Mouse (Mus musculus) heart, embryonic 13.5 days (tissue): ENCODE results near the gene Scgb1c1. TPM values are rescaled to one million over a fixed set of nuclear protein-coding genes. Genes with fewer than 3 reads are reported as not detected.
A peak's percentile ranks its signal among the peaks of the same experiment; 100 is the strongest.

Experiments used
- ATAC-seq: fragments of 200-750 bp; cut with Nextera tagmentation; 2 replicates; pipeline ENCODE4 v1.8.0; 2017; ENCODE audit warnings: moderate TSS enrichment; ENCODE audit not compliant: insufficient number of reproducible peaks, low FRiP score, low TSS enrichment; ENCODE audit errors: extremely low read depth
- H3K27ac ChIP-seq: fragments of 300-500 bp; sonication (generic); replicated peaks from 2 replicates; pipeline ENCODE4 v1.5.1; 2015; ENCODE audit warnings: moderate library complexity, mild to moderate bottlenecking, inconsistent platforms
- H3K27me3 ChIP-seq: fragments of 300-500 bp; sonication (generic); replicated peaks from 2 replicates; pipeline ENCODE4 v1.6.1; 2015; ENCODE audit warnings: mild to moderate bottlenecking, inconsistent platforms
- H3K36me3 ChIP-seq: fragments of 300-500 bp; sonication (generic); 2 replicates; pipeline ENCODE4 v1.6.1; 2015; ENCODE audit warnings: mild to moderate bottlenecking, inconsistent platforms
- H3K4me1 ChIP-seq: fragments of 300-500 bp; sonication (generic); 2 replicates; pipeline ENCODE4 v1.6.1; 2015; ENCODE audit warnings: inconsistent platforms
- H3K4me2 ChIP-seq: fragments of 300-500 bp; sonication (generic); 2 replicates; pipeline ENCODE4 v1.6.1; 2015; ENCODE audit warnings: inconsistent platforms, mild to moderate bottlenecking, moderate library complexity
- H3K4me3 ChIP-seq: fragments of 300-500 bp; sonication (generic); 2 replicates; pipeline ENCODE4 v1.5.1; 2015; ENCODE audit warnings: moderate library complexity, mild to moderate bottlenecking, inconsistent platforms
- H3K9ac ChIP-seq: fragments of 300-500 bp; sonication (generic); 2 replicates; pipeline ENCODE4 v1.6.1; 2015; ENCODE audit warnings: inconsistent platforms, mild to moderate bottlenecking, moderate library complexity
- H3K9me3 ChIP-seq: fragments of 300-500 bp; sonication (generic); 2 replicates; pipeline ENCODE4 v1.6.1; 2016; ENCODE audit warnings: inconsistent platforms
- WGBS: fragments of 180-500 bp; shearing (Covaris S2); methylation state at CpG from one replicate; pipeline ENCODE4 v1.1.7; 2015; ENCODE audit warnings: mixed read lengths; 5-methylcytosine and 5-hydroxymethylcytosine counted together
- polyA plus RNA-seq: library from polyadenylated mRNA; unstranded; fragments of >200 nt; fragmentation: Nextera tagmentation; extraction: Ambion mirVana; gene quantifications from 2 replicates; pipeline ENCODE4 v1.2.1, GENCODE M21; 2015

Scgb1c1 gene
- polyA plus RNA-seq, 1 experiment from 2014 or later, result not detected

DNA sequence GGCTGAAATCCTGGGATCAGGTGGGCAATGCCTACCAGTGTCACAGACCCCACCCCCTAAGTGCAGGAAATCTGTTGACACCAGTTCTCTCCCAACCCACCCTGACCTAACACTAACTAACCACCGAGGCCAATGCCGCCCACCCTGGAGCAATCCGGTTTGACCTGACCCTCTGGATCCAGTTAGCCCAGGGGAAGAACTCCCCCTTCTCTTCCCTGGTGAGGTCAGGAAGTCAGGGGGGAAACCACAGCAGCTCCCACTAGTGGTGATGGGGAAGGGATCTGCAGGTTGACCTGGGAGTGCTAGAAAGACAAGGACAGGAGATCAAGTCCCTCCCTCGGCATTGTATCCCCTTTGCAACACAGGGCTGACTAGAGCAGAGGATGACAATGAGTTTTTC is 336 bp downstream of the Scgb1c1 start:
- Histone ChIP-seq H3K27me3 (peaks cover 64% of the 10 kb centered on the region), H3K4me3 (no peak overlapping the region), H3K4me2 (no peak overlapping the region), H3K27ac (no peak overlapping the region), H3K9ac (no peak overlapping the region), H3K36me3 (peaks cover under 1% of the 10 kb centered on the region; the same call in 1 of the 2 replicates), H3K4me1 (peaks cover 10% of the 10 kb centered on the region; the same call in 1 of the 2 replicates), H3K9me3 (no peaks in the 10 kb centered on the region)
- WGBS, result 57% methylated on average over 4 of the region's 4 CpGs
- no peak for ATAC-seq

DNA sequence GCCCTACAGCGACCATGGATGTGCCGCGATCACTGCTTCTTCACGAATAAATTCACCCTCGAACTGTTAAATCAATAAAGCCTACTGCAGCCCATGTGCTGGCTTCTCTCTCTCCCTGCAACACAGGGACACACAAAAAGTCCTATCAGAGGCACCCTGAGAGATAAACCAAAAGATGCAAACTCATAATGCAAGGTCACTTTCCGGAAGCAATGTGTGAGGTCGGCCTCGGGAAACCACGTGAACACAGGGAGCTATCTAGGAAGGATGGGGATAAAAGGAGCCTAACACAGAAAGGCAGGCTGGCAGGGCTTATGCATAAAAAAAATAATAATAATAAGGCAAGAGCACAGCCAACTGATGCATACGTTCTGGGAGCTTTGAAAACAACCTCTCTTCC is 1.3 kb downstream of the Scgb1c1 start:
- H3K27ac ChIP-seq, result no peak overlapping the region
- peaks cover 10% of the 10 kb centered on the region; the same call in 1 of the 2 replicates for H3K4me1 ChIP-seq
- no peak overlapping the region for H3K9ac ChIP-seq
- no peak overlapping the region for H3K4me2 ChIP-seq
- no peak for ATAC-seq
- WGBS, result 78% methylated on average over 10 of the region's 10 CpGs
- no peak overlapping the region for H3K4me3 ChIP-seq
- H3K9me3 ChIP-seq, result no peaks in the 10 kb centered on the region
- peaks cover 54% of the 10 kb centered on the region for H3K27me3 ChIP-seq
- H3K36me3 ChIP-seq, result peaks cover 10% of the 10 kb centered on the region

DNA sequence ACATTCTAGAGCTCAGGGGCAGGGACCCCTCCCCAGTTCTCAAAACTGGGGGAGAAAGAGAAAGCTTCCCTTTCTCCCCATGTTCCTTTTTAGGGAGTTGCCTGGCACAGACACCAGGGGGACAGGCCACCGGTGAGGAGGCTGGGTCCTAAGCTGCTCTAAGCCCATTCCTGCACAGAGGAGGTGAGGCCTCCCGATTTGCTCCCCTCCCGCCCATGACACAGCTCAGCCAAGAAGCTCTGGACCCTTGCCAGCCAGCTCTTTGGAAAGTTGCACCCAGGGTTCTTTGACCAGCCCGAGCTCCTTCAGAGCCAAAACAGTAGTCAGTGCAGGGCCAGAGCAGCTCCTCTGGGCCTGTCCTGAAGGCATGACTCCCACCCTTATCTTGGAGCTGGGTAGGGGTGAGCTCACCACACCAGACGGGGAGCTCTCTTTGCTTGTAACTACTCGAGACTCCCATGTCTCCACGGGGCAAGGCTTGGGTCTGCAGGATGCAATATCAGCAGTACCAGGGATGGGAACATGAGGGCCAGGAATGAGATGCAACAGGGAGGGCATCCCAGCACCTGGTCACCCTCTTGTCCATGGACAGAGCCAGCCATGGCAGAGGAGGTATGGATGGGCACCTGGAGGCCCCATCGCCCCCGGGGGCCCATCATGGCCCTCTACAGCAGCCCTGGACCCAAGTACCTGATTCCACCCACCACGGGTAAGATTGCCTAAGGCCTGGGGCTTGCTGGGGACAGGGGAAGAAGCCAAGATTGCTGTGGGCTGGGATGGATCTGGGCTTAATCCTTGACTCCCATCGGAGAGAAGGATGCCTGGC is 2.6 kb downstream of the Scgb1c1 start, which contains the start of gene Odf3:
Odf3 (plus strand) TSS at position 51 of the 826 bp plus-strand sequence.
- WGBS, result 48% methylated on average over 11 of the region's 11 CpGs
- H3K9ac ChIP-seq, result peak within 1 kb of the TSS; percentile 37
- H3K4me1 ChIP-seq, result peaks cover 10% of the 10 kb centered on the region; the same call in 1 of the 2 replicates
- ATAC-seq, result no peak
- no peak within 1 kb of the TSS for H3K27ac ChIP-seq
- H3K36me3 ChIP-seq, result peaks cover 23% of the 10 kb centered on the region
- no peak within 1 kb of the TSS for H3K4me2 ChIP-seq
- peaks cover 41% of the 10 kb centered on the region for H3K27me3 ChIP-seq
- H3K4me3 ChIP-seq, result no peak within 1 kb of the TSS
- no peaks in the 10 kb centered on the region for H3K9me3 ChIP-seq

DNA sequence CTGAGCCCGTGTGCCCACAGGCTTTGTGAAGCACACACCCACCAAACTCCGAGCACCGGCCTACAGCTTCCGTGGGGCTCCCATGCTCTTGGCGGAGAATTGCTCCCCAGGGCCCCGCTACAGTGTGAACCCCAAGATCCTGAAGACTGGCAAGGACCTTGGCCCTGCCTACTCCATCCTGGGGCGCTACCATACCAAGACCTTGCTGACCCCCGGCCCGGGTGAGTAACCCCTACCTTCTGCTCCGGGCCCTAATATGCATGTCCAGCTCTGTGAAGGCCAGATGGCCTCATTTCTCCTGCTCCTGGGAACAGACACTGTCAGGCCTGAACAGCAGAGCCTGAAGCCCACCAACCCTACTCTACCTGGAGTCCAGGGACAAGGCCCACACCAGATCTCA is 3.2 kb downstream of the Scgb1c1 start:
- Histone ChIP-seq H3K36me3 (peaks cover 29% of the 10 kb centered on the region), H3K4me3 (no peak overlapping the region), H3K9ac (no peak overlapping the region), H3K4me1 (peaks cover 10% of the 10 kb centered on the region; the same call in 1 of the 2 replicates), H3K4me2 (no peak overlapping the region), H3K27me3 (peaks cover 35% of the 10 kb centered on the region), H3K27ac (no peak overlapping the region), H3K9me3 (no peaks in the 10 kb centered on the region)
- ATAC-seq, result no peak
- 83% methylated on average over 10 of the region's 10 CpGs for WGBS

DNA sequence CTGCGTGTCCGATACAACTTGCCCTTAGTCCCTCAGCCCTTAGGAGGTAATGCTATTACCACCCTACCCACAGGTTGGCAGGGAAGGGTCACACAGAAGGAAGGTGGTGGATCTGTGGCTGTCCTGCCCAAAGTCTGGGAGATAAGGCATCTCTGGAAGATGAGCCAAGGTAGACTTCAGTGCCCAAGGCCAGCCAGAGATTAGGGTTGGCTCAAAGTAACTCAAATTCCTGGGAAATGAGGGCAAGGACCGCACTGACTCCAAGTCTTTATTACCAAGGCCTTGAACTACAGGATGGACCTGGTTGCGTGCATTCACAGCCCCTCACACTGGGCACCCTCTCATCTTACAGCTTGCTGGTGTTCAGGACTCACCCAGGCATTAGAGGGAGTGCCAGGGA is 6.6 kb downstream of the Scgb1c1 start:
- Histone ChIP-seq H3K27ac (no peak overlapping the region), H3K36me3 (peaks cover 43% of the 10 kb centered on the region), H3K4me1 (peaks cover 20% of the 10 kb centered on the region), H3K9me3 (no peaks in the 10 kb centered on the region), H3K4me2 (no peak overlapping the region), H3K27me3 (peaks cover 5% of the 10 kb centered on the region; the same call in 1 of the 2 replicates), H3K9ac (no peak overlapping the region), H3K4me3 (no peak overlapping the region)
- 96% methylated on average over 4 of the region's 4 CpGs for WGBS
- ATAC-seq, result no peak

DNA sequence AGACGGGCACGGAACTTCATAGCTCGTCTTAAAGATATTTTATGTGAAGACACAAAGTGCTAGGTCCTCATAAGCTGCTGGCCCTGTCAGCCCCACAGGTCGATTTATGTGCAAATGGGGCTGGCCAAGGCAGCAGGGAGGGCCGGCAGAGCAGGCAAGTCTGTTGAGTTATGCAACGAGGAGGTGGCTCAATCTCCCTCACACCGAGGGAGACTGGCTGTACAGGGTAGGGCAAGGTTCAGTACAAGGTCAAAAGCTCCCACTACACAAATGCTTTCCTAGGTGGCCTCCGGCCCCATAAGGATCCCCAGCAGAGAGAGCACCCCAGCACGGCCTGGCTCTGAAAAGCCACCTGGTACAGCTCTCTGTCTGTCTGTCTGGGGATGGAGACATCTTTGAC is 8.0 kb downstream of the Scgb1c1 start:
- Histone ChIP-seq H3K27ac (no peak overlapping the region), H3K4me2 (no peak overlapping the region), H3K9ac (no peak overlapping the region), H3K4me3 (no peak overlapping the region), H3K36me3 (peaks cover 43% of the 10 kb centered on the region), H3K9me3 (no peaks in the 10 kb centered on the region), H3K27me3 (no peaks in the 10 kb centered on the region), H3K4me1 (peaks cover 18% of the 10 kb centered on the region)
- WGBS, result 84% methylated on average over 9 of the region's 9 CpGs
- no peak for ATAC-seq

DNA sequence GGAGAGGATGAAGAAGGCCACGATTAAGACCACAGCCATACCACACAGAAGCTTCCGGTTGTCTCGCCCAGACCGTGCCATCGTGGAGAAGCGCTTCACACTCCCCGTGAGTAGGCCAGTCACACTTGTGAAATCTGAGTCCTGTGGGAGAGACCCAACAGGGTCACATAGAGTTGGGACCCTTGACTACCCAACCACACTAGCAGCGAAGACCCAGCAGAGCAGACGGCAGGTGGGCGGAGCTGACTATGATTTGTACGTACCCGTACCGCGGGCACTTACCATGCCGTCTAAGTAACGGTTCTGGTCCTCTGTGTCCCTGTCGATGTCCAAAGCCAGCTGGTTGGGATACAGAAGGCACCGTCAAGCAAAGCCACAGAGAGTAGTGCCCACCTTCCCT is 9.1 kb downstream of the Scgb1c1 start:
- Histone ChIP-seq H3K4me1 (peaks cover 28% of the 10 kb centered on the region), H3K9ac (no peak overlapping the region), H3K4me3 (peak overlapping the region; percentile 70; the same call in 1 of the 2 replicates), H3K36me3 (peaks cover 54% of the 10 kb centered on the region), H3K27ac (no peak overlapping the region), H3K27me3 (no peaks in the 10 kb centered on the region), H3K9me3 (no peaks in the 10 kb centered on the region), H3K4me2 (peak overlapping the region; percentile 96; the same call in 1 of the 2 replicates)
- 91% methylated on average over 18 of the region's 18 CpGs for WGBS
- no peak for ATAC-seq

DNA sequence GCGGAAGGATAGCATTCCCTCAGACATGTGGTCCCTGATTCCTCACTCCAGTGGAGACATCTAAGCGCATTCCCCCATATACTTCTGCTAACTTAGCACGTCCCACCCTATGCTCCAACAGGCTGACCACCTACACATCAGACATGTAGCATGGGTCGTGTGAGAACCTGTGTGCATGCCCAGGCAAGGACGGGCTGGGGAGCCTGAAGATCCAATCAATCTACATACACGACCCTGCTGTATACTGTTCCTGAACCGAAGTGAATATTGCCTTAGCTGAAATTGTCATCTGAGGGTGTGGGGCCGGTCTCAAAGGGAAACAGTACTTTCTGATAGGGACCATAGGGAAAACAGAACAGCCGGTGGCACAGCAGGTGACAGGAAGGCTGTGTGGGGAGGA is 9.8 kb downstream of the Scgb1c1 start:
- WGBS, result 67% methylated on average over 9 of the region's 9 CpGs
- H3K4me2 ChIP-seq, result peak overlapping the region; percentile 96
- H3K9ac ChIP-seq, result peak overlapping the region; percentile 96
- H3K36me3 ChIP-seq, result peaks cover 61% of the 10 kb centered on the region
- peak overlapping the region; percentile 70 for H3K4me3 ChIP-seq
- H3K27me3 ChIP-seq, result no peaks in the 10 kb centered on the region
- no peak for ATAC-seq
- H3K9me3 ChIP-seq, result no peaks in the 10 kb centered on the region
- H3K4me1 ChIP-seq, result peaks cover 28% of the 10 kb centered on the region
- no peak overlapping the region for H3K27ac ChIP-seq

DNA sequence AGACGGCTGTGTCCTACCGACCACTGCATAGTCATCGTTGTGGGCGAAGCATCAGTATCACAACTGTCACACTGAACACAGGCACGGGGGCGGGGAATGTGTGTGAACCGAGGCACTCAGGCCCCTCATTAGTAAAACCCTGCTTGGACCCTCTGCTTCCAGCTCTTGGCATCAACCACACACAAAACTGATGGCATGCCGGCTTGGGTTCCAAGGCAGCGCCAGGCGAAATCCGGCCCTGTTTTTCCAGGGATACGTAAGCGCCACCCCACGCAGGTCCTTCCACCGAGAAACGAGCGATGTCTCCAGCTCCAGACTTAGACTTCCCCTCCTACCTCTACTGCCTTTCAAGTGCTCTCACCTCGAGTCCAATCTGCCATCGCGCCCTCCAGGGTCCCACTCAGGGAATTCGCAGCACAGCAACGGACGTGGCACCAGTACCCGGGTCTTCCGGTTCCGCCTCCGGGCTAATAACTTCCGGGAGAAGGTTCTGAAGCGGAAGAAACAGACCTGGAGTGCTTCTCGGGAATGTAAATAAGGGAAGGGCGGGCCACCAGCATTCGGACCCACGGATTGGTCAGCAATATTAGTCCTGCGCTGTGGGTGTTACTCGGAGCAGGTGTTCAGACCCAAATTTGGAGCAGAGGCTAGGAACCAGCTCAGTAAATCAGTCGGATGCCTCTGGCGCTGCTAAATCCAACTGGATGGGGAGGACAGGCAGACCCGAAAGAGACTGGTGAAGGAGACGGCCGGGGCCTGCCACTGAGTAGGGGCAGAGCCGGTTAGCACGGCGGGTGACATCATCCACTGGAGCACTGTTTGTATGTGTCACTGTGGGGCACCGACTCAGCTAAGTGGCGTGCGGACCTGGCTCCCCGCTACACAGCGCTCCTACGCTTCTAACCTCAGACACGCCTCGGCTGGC is 10.8 kb downstream of the Scgb1c1 start, which contains the start of gene Gm45785:
Gm45785 (minus strand) TSS at position 472 of the 925 bp plus-strand sequence.
- Histone ChIP-seq H3K36me3 (peaks cover 66% of the 10 kb centered on the region), H3K4me2 (peak within 1 kb of the TSS; percentile 96), H3K27ac (peak within 1 kb of the TSS; percentile 93), H3K4me1 (peaks cover 28% of the 10 kb centered on the region), H3K4me3 (peak within 1 kb of the TSS; percentile 70), H3K27me3 (no peaks in the 10 kb centered on the region), H3K9me3 (no peaks in the 10 kb centered on the region), H3K9ac (peak within 1 kb of the TSS; percentile 96)
- peak; percentile 69 for ATAC-seq
- under 1% methylated on average over 51 of the region's 51 CpGs for WGBS

DNA sequence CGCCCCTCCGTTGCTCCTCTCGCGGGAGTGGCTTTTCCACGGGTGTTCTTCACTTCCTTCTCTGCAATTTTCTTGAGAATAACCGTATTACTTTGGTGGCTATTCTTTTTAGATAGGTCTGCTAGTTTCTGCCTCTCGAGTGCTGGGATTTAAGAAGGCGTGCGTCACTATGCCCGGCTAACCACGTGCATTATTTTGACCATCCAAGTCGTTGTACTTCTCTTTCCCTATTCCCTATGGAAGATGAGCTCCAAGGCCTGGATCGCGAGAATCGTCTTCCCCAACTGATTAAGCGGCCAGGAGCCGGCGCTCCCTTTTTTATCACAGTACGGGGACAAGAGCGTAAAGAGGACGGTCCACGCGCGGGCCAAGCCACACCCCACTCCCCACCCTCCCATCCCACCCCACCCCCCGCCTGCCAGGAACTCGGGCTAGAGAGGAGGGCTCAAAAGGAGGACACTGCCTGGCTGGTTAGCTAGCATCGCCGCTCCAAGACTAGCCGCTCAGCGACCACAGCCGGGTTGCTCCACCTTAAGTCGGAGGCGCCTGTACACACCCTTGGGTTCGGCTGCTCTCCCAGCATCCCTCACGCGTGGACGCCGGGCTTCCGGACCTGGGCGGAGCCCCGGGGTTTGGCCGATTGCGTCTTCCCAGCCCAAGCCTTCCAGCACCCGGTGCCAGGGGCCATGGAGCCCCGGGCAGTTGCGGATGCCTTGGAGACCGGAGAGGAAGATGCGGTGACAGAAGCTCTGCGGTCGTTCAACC is 11.6 kb downstream of the Scgb1c1 start, which contains the start of gene Ric8a:
Ric8a (plus strand) TSS at position 173 of the 765 bp plus-strand sequence.
- Histone ChIP-seq H3K27ac (peak within 1 kb of the TSS; percentile 93), H3K27me3 (no peaks in the 10 kb centered on the region), H3K36me3 (peaks cover 66% of the 10 kb centered on the region), H3K4me2 (peak within 1 kb of the TSS; percentile 96), H3K4me3 (peak within 1 kb of the TSS; percentile 70), H3K9ac (peak within 1 kb of the TSS; percentile 96), H3K4me1 (peaks cover 28% of the 10 kb centered on the region), H3K9me3 (no peaks in the 10 kb centered on the region)
- under 1% methylated on average over 50 of the region's 50 CpGs for WGBS
- ATAC-seq, result peak; percentile 52
